In the genomic region with DNA sequence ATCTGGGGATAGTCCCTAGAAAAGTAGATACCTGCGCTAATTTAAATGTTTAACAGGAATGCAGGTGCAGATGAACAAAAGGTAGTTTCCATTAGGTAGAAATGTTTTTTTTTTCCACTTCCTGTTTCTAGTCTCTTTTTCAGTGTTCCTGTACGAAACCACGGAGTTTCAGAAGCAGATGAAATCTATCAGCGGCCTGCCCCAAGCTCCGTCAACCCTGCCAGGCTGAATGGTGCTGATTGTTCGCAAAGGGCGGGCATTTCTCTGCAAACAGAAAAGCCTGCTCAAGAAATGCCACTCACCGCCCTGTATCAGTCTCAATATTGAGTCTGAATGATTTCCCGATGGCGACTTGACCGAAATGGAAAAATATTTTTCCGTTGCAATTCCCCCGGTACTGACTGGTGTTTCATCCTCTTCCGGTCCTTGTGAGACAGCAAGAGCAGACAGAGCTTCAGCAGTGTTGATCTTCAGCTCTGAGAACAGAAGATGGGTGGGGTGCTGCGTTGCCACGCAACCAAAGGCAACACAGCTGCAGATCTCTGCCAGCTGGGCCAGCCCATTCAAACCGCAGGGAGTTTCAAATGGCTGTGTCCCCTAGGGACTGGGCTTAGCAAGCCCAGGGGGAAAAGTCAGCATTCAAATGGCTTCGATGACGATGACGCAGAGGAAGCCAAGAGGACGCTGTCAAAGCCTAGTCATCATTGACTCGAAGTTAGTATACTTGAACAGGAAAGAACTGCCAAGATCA, we compare ENCODE assay signal across 8 mouse cellular contexts. TPM values are rescaled to one million over a fixed set of nuclear protein-coding genes. Genes with fewer than 3 reads are reported as not detected.
DNase-seq lines count a peak whose midpoint lies in the region; ATAC-seq and TF ChIP-seq lines count a peak whose summit lies in the region.

No protein-coding gene starts in this region.

- H3K27me3 ChIP-seq in forebrain, embryonic 14.5 days (replicated peaks; ENCODE audit: control insufficient read depth, insufficient read depth, low read length) = no peaks in the 10 kb centered on the region
- no peaks in the 10 kb centered on the region for H3K27me3 ChIP-seq in liver, embryonic 16.5 days (ENCODE audit: control insufficient read depth, insufficient read depth, low read depth, low read length)
- H3K27me3 ChIP-seq in neural tube, embryonic 12.5 days (replicated peaks) = no peaks in the 10 kb centered on the region

- peaks cover 13% of the 10 kb centered on the region for H3K4me1 ChIP-seq in bone marrow macrophage, adult 2 months (ENCODE audit: control insufficient read depth, insufficient read depth, low read length)
- H3K4me1 ChIP-seq in forebrain, embryonic 14.5 days (ENCODE audit: control insufficient read depth, insufficient read depth, low read length) = peaks cover 7% of the 10 kb centered on the region
- H3K4me1 ChIP-seq in liver, embryonic 16.5 days (ENCODE audit: control insufficient read depth, low read depth, low read length) = peaks cover 8% of the 10 kb centered on the region
- peaks cover 5% of the 10 kb centered on the region for H3K4me1 ChIP-seq in neural tube, embryonic 12.5 days

- intact Hi-C loops in heart, postnatal 14 days (cut with DNase I) = loop anchor here (10.0 kb wide), 2 partner anchors 278 to 368 kb away; no protein-coding TSS in a partner anchor

- 2% methylated on average over 22 of the region's 22 CpGs for WGBS in forebrain, embryonic 14.5 days
- 2% methylated on average over 22 of the region's 22 CpGs for WGBS in large intestine, adult 2 months
- 2% methylated on average over 22 of the region's 22 CpGs for WGBS in liver, embryonic 16.5 days (ENCODE audit: insufficient replicate concordance)
- WGBS in neural tube, embryonic 12.5 days = 2% methylated on average over 22 of the region's 22 CpGs

- no peaks in the 10 kb centered on the region for H3K9me3 ChIP-seq in forebrain, embryonic 14.5 days (replicated peaks; ENCODE audit: control insufficient read depth, low read length)
- H3K9me3 ChIP-seq in liver, embryonic 16.5 days (replicated peaks; ENCODE audit: control insufficient read depth, low read length) = no peaks in the 10 kb centered on the region
- no peaks in the 10 kb centered on the region for H3K9me3 ChIP-seq in neural tube, embryonic 12.5 days

- peak overlapping the region; percentile 91 for H3K27ac ChIP-seq in bone marrow macrophage, adult 2 months (ENCODE audit: insufficient read depth, low read depth, low read length)
- H3K27ac ChIP-seq in forebrain, embryonic 14.5 days (ENCODE audit: low read depth, low read length) = peak overlapping the region; percentile 86
- H3K27ac ChIP-seq in liver, embryonic 16.5 days (ENCODE audit: low read length) = peak overlapping the region; percentile 35; the same call in 1 of the 2 replicates
- peak overlapping the region; percentile 71 for H3K27ac ChIP-seq in neural tube, embryonic 12.5 days

- H3K4me3 ChIP-seq in bone marrow macrophage, adult 2 months (ENCODE audit: insufficient read depth, low read length) = peak overlapping the region; percentile 56
- H3K4me3 ChIP-seq in forebrain, embryonic 14.5 days (ENCODE audit: low read depth, low read length) = peak overlapping the region; percentile 36
- peak overlapping the region; percentile 53 for H3K4me3 ChIP-seq in liver, embryonic 16.5 days (ENCODE audit: low read depth, low read length)
- H3K4me3 ChIP-seq in neural tube, embryonic 12.5 days = peak overlapping the region; percentile 28

- TF ChIP-seq CTCF in bone marrow macrophage, adult 2 months (IDR thresholded peaks at IDR 0.05; ENCODE audit: low read depth, low read length) = no peak

- peak; percentile 87 for ATAC-seq in CD4-positive, CD25-positive, alpha-beta regulatory T cell, adult 4 months
- ATAC-seq in forebrain, embryonic 14.5 days = peak; percentile 95
- peak; percentile 86 for ATAC-seq in liver, embryonic 16.5 days (ENCODE audit: low read depth)
- peak; percentile 93 for ATAC-seq in neural tube, embryonic 12.5 days (ENCODE audit: low FRiP score, low read depth)

- peak overlapping the region; percentile 64 for H3K4me2 ChIP-seq in forebrain, embryonic 14.5 days (ENCODE audit: low read length)
- H3K4me2 ChIP-seq in liver, embryonic 16.5 days (ENCODE audit: low read depth, low read length) = peak overlapping the region; percentile 62
- H3K4me2 ChIP-seq in neural tube, embryonic 12.5 days (replicated peaks) = peak overlapping the region; percentile 55

- H3K9ac ChIP-seq in forebrain, embryonic 14.5 days (ENCODE audit: low read length) = peak overlapping the region; percentile 63
- no peak overlapping the region for H3K9ac ChIP-seq in liver, embryonic 16.5 days (ENCODE audit: low read depth, low read length)
- H3K9ac ChIP-seq in neural tube, embryonic 12.5 days = peak overlapping the region; percentile 46

- no peaks in the 10 kb centered on the region for H3K36me3 ChIP-seq in forebrain, embryonic 14.5 days (ENCODE audit: control insufficient read depth, insufficient read depth, low read length)
- H3K36me3 ChIP-seq in liver, embryonic 16.5 days (ENCODE audit: control insufficient read depth, insufficient read depth) = no peaks in the 10 kb centered on the region
- no peaks in the 10 kb centered on the region for H3K36me3 ChIP-seq in neural tube, embryonic 12.5 days

- TF ChIP-seq POLR2A in bone marrow macrophage, adult 2 months (IDR thresholded peaks at IDR 0.05; ENCODE audit: borderline replicate concordance, low read depth, low read length) = no peak

- DNase-seq in forebrain, embryonic 14.5 days (ENCODE audit: low spot score) = peak; percentile 93
- peak; percentile 88 to 90 for DNase-seq in heart, postnatal 14 days
- peak; percentile 62 for DNase-seq in large intestine, adult 2 months (ENCODE audit: low read depth, low spot score)
- peak; percentile 91 for DNase-seq in telencephalon, adult 2 months (ENCODE audit: low read depth, low spot score)

RNA-seq across cellular contexts. Expression of a gene that starts 47.5 kb away (rescaled TPM):
- polyA plus RNA-seq in CD4-positive, CD25-positive, alpha-beta regulatory T cell, adult 4 months (2017; shearing (Covaris generic)) = 100 to 1,000 TPM; 183 to 238 TPM
- 60.7 and 70.5 TPM in 2 replicates for polyA plus RNA-seq in bone marrow macrophage, adult 2 months (2012; ENCODE audit: insufficient read depth, insufficient read length, missing spikeins)
- 131 and 154 TPM in 2 replicates for polyA plus RNA-seq in forebrain, embryonic 14.5 days (2014; fragmentation: Nextera tagmentation; extraction: Ambion mirVana)
- 10 to 100 TPM; 54.3 to 56.7 TPM for total RNA-seq in heart, postnatal 14 days (2021)
- 5.7 and 13.3 TPM in 2 replicates for polyA plus RNA-seq in large intestine, adult 2 months (2012; rRNA removed)
- 32.5 and 35.2 TPM in 2 replicates for polyA plus RNA-seq in liver, embryonic 16.5 days (2015; fragmentation: Nextera tagmentation; extraction: Ambion mirVana)
- polyA plus RNA-seq in neural tube, embryonic 12.5 days (2016; fragmentation: Nextera tagmentation; extraction: Ambion mirVana) = 142 and 145 TPM in 2 replicates

Comparison
In these comparisons a context has a peak if more than half of its experiments do, and no peak if none do; other contexts are left out.
1. Peak in every context shown above with its lines: DNase-seq, ATAC-seq, H3K4me3 ChIP-seq and H3K27ac ChIP-seq.
2. H3K27ac ChIP-seq: peak in every context shown above with its lines; median percentile 91 in bone marrow macrophage, adult 2 months; 86 in forebrain, embryonic 14.5 days; 71 in neural tube, embryonic 12.5 days; 35 in liver, embryonic 16.5 days.